Mouse (Mus musculus): ENCODE results near the gene Fbxw8.

GRCm38 (mm10) chr5:118171665-118172064, 16.4 kb upstream of the Fbxw8 start:
- no peak for TF ChIP-seq CTCF (IDR thresholded peaks at IDR 0.05; ENCODE audit: borderline replicate concordance, control insufficient read depth, extremely low read depth, insufficient read depth, low read length, poor library complexity)
- no peak for TF ChIP-seq POLR2A (IDR thresholded peaks at IDR 0.05; ENCODE audit: control insufficient read depth, extremely low read depth, insufficient read depth, low read length, poor library complexity)
